Mouse (Mus musculus) liver, adult 2 months (tissue): ENCODE results near the gene Cdh4.

ENCODE experiments used
- CTCF ChIP-seq: fragments of 200-500 bp; IDR thresholded peaks from 2 replicates; pipeline ENCODE4 v1.5.1; 2011; ENCODE audit warnings: low read depth, low read length, control low read depth
- POLR2A ChIP-seq: fragments of 200-500 bp; IDR thresholded peaks from 2 replicates; pipeline ENCODE4 v1.6.1; 2011; ENCODE audit warnings: low read length, control low read depth; ENCODE audit not compliant: insufficient read depth; ENCODE audit errors: extremely low read depth

DNA sequence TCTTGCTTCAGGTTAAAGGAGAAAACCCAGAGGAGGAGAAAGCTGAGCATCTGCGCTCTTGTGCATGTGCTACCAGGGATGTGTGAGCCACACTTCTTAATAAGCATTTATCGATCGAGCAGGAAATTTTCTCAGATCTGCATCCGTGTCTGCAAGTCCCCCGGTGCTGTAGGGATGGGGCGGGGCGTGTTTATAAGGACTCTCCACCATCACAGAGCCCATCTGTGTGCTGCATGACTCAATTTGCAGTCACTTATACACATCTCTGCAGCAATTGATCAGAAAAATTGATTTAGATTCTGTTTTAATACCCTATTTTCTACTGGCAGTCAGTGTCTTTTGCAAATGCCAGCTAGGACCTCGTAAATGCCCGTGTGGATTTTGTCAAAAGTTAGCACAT, 311.6 kb downstream of the Cdh4 start:
- no peak for TF ChIP-seq CTCF
- no peak for TF ChIP-seq POLR2A
